ENCODE assay signal across 8 mouse cellular contexts in genomic region chr5:138194755-138195345, GRCm38 (mm10). TPM values are rescaled to one million over a fixed set of nuclear protein-coding genes. Genes with fewer than 3 reads are reported as not detected.
DNase-seq lines count a peak whose midpoint lies in the region; ATAC-seq and TF ChIP-seq lines count a peak whose summit lies in the region.

No protein-coding gene starts in this region.

- TF ChIP-seq CTCF in G1E (IDR thresholded peaks at IDR 0.05; ENCODE audit: low read depth, low read length): no peak

- peaks cover 20% of the 10 kb centered on the region for H3K4me1 ChIP-seq in G1E (ENCODE audit: insufficient read depth, low read depth, low read length)
- no peaks in the 10 kb centered on the region for H3K4me1 ChIP-seq in embryonic facial prominence, embryonic 12.5 days
- H3K4me1 ChIP-seq in limb, embryonic 10.5 days: peaks cover 13% of the 10 kb centered on the region
- peaks cover 6% of the 10 kb centered on the region; the same call in 1 of the 2 replicates for H3K4me1 ChIP-seq in stomach, embryonic 16.5 days (ENCODE audit: control insufficient read depth, insufficient read depth, low read length)

- 1% methylated on average over 29 of the region's 29 CpGs for WGBS in embryonic facial prominence, embryonic 12.5 days
- 5% methylated on average over 29 of the region's 29 CpGs for WGBS in limb, embryonic 10.5 days
- whole genome bisulfite sequencing in stomach, embryonic 16.5 days: 2% methylated on average over 29 of the region's 29 CpGs

- H3K27me3 ChIP-seq in G1E (ENCODE audit: insufficient read depth, low read length): peaks cover 7% of the 10 kb centered on the region; the same call in 1 of the 2 replicates
- no peaks in the 10 kb centered on the region for H3K27me3 ChIP-seq in embryonic facial prominence, embryonic 12.5 days
- H3K27me3 ChIP-seq in limb, embryonic 10.5 days (ENCODE audit: low read depth, poor library complexity, severe bottlenecking): no peaks in the 10 kb centered on the region
- H3K27me3 ChIP-seq in stomach, embryonic 16.5 days (ENCODE audit: control insufficient read depth, insufficient read depth, low read length): no peaks in the 10 kb centered on the region

- H3K9me3 ChIP-seq in G1E (replicated peaks): no peaks in the 10 kb centered on the region
- H3K9me3 ChIP-seq in embryonic facial prominence, embryonic 12.5 days: no peaks in the 10 kb centered on the region
- no peaks in the 10 kb centered on the region for H3K9me3 ChIP-seq in limb, embryonic 10.5 days (replicated peaks)
- H3K9me3 ChIP-seq in stomach, embryonic 16.5 days (replicated peaks; ENCODE audit: control insufficient read depth, low read length): no peaks in the 10 kb centered on the region

- H3K36me3 ChIP-seq in G1E (replicated peaks): peaks cover 40% of the 10 kb centered on the region
- peaks cover 28% of the 10 kb centered on the region for H3K36me3 ChIP-seq in embryonic facial prominence, embryonic 12.5 days
- H3K36me3 ChIP-seq in limb, embryonic 10.5 days: peaks cover 39% of the 10 kb centered on the region
- H3K36me3 ChIP-seq in stomach, embryonic 16.5 days (ENCODE audit: control insufficient read depth, insufficient read depth, low read length): no peaks in the 10 kb centered on the region

- intact Hi-C loops in heart, postnatal 14 days (cut with DNase I): no loop called here

- peak overlapping the region; percentile 83 for H3K4me3 ChIP-seq in G1E (ENCODE audit: low read depth, low read length)
- H3K4me3 ChIP-seq in embryonic facial prominence, embryonic 12.5 days: peak overlapping the region; percentile 68
- H3K4me3 ChIP-seq in limb, embryonic 10.5 days: peak overlapping the region; percentile 82
- H3K4me3 ChIP-seq in stomach, embryonic 16.5 days (replicated peaks; ENCODE audit: low read length): peak overlapping the region; percentile 80

- no peak for ATAC-seq in G1E (ENCODE audit: extremely low read depth, insufficient number of reproducible peaks, low FRiP score, poor library complexity, severe bottlenecking)
- peak; percentile 50 for ATAC-seq in embryonic facial prominence, embryonic 12.5 days (ENCODE audit: insufficient number of reproducible peaks, insufficient read depth, low FRiP score, low TSS enrichment)
- ATAC-seq in stomach, embryonic 16.5 days (ENCODE audit: insufficient read depth, low FRiP score): peak; percentile 65

- H3K4me2 ChIP-seq in embryonic facial prominence, embryonic 12.5 days (replicated peaks): peak overlapping the region; percentile 88
- H3K4me2 ChIP-seq in stomach, embryonic 16.5 days (ENCODE audit: low read depth, low read length): peak overlapping the region; percentile 98

- peak overlapping the region; percentile 89 for H3K9ac ChIP-seq in embryonic facial prominence, embryonic 12.5 days
- peak overlapping the region; percentile 89 for H3K9ac ChIP-seq in stomach, embryonic 16.5 days (ENCODE audit: low read length)

- peak overlapping the region; percentile 78 for H3K27ac ChIP-seq in embryonic facial prominence, embryonic 12.5 days
- peak overlapping the region; percentile 94 for H3K27ac ChIP-seq in limb, embryonic 10.5 days
- H3K27ac ChIP-seq in stomach, embryonic 16.5 days (ENCODE audit: low read length): peak overlapping the region; percentile 88

- peak; percentile 24 for DNase-seq in heart, adult 9 months (ENCODE audit: low spot score in 2 of 2)
- no peak for DNase-seq in heart, adult 8-10 months (ENCODE audit: low spot score)
- no peak for DNase-seq in G1E (ENCODE audit: low spot score)
- peak; percentile 31 to 36 for DNase-seq in heart, postnatal 14 days
- DNase-seq in limb, embryonic 10.5 days (ENCODE audit: low spot score): peak; percentile 69
- DNase-seq in mesoderm, embryonic 11.5 days (ENCODE audit: low read depth, low spot score): peak; percentile 39

RNA-seq across cellular contexts. Expression of gene Mblac1, which starts 0.7 kb away (rescaled TPM):
- total RNA-seq in heart, adult 8-10 months (2022): 1 to 10 TPM; 1.8 to 4.3 (median 2.4) TPM
- total RNA-seq in G1E (2014; fragmentation: Nextera tagmentation): 1.7 and 2.1 TPM in 2 replicates
- total RNA-seq in G1E (2017): 3.8 and 4.2 TPM in 2 replicates
- 2.5 TPM in 2 replicates for polyA plus RNA-seq in G1E (2012)
- 9.3 and 11.4 TPM in 2 replicates for polyA plus RNA-seq in embryonic facial prominence, embryonic 12.5 days (2016; fragmentation: Nextera tagmentation; extraction: Ambion mirVana)
- total RNA-seq in heart, postnatal 14 days (2021): 1 to 10 TPM; 2.7 to 3.2 TPM
- 6.6 and 9.5 TPM in 2 replicates for polyA plus RNA-seq in limb, embryonic 10.5 days (2016; fragmentation: Nextera tagmentation; extraction: Ambion mirVana)
- polyA plus RNA-seq in stomach, embryonic 16.5 days (2015; fragmentation: Nextera tagmentation; extraction: Ambion mirVana): 6.7 TPM in 2 replicates

RNA-seq across cellular contexts. Expression of gene Cnpy4, which starts 7.6 kb away (rescaled TPM):
- 1 to 10 TPM; 4.9 to 7.0 (median 5.9) TPM for total RNA-seq in heart, adult 8-10 months (2022)
- 10.7 and 20.2 TPM in 2 replicates for total RNA-seq in G1E (2014; fragmentation: Nextera tagmentation)
- total RNA-seq in G1E (2017): 31.1 and 31.5 TPM in 2 replicates
- polyA plus RNA-seq in G1E (2012): 1.0 and 1.3 TPM in 2 replicates
- 60.8 and 61.1 TPM in 2 replicates for polyA plus RNA-seq in embryonic facial prominence, embryonic 12.5 days (2016; fragmentation: Nextera tagmentation; extraction: Ambion mirVana)
- 1 to 10 TPM; 6.8 to 7.1 TPM for total RNA-seq in heart, postnatal 14 days (2021)
- 54.6 and 60.4 TPM in 2 replicates for polyA plus RNA-seq in limb, embryonic 10.5 days (2016; fragmentation: Nextera tagmentation; extraction: Ambion mirVana)
- 44.9 and 47.2 TPM in 2 replicates for polyA plus RNA-seq in stomach, embryonic 16.5 days (2015; fragmentation: Nextera tagmentation; extraction: Ambion mirVana)

RNA-seq across cellular contexts. Expression of gene Taf6, which starts 7.6 kb away (rescaled TPM):
- 10 to 100 TPM; 32.6 to 34.7 (median 34.2) TPM for total RNA-seq in heart, adult 8-10 months (2022)
- total RNA-seq in G1E (2014; fragmentation: Nextera tagmentation): 69.4 and 73.0 TPM in 2 replicates
- 45.7 and 48.8 TPM in 2 replicates for total RNA-seq in G1E (2017)
- polyA plus RNA-seq in G1E (2012): 33.2 and 34.8 TPM in 2 replicates
- polyA plus RNA-seq in embryonic facial prominence, embryonic 12.5 days (2016; fragmentation: Nextera tagmentation; extraction: Ambion mirVana): 112 and 117 TPM in 2 replicates
- 10 to 100 TPM; 25.3 to 28.4 TPM for total RNA-seq in heart, postnatal 14 days (2021)
- 133 and 145 TPM in 2 replicates for polyA plus RNA-seq in limb, embryonic 10.5 days (2016; fragmentation: Nextera tagmentation; extraction: Ambion mirVana)
- 73.7 and 74.9 TPM in 2 replicates for polyA plus RNA-seq in stomach, embryonic 16.5 days (2015; fragmentation: Nextera tagmentation; extraction: Ambion mirVana)

RNA-seq across cellular contexts. Expression of gene Mcm7, which starts 22.6 kb away (rescaled TPM):
- 10 to 100 TPM in 1 of 4 experiments, 1 to 10 TPM in 3; 7.2 to 11.5 (median 8.2) TPM for total RNA-seq in heart, adult 8-10 months (2022)
- 187 and 233 TPM in 2 replicates for total RNA-seq in G1E (2014; fragmentation: Nextera tagmentation)
- 347 and 390 TPM in 2 replicates for total RNA-seq in G1E (2017)
- 36.3 and 104 TPM in 2 replicates for polyA plus RNA-seq in G1E (2012)
- 239 and 243 TPM in 2 replicates for polyA plus RNA-seq in embryonic facial prominence, embryonic 12.5 days (2016; fragmentation: Nextera tagmentation; extraction: Ambion mirVana)
- 10 to 100 TPM; 13.0 to 19.2 TPM for total RNA-seq in heart, postnatal 14 days (2021)
- 384 and 399 TPM in 2 replicates for polyA plus RNA-seq in limb, embryonic 10.5 days (2016; fragmentation: Nextera tagmentation; extraction: Ambion mirVana)
- 132 and 136 TPM in 2 replicates for polyA plus RNA-seq in stomach, embryonic 16.5 days (2015; fragmentation: Nextera tagmentation; extraction: Ambion mirVana)

RNA-seq across cellular contexts. Expression of gene Ap4m1, which starts 23.0 kb away (rescaled TPM):
- total RNA-seq in heart, adult 8-10 months (2022): 10 to 100 TPM in 1 of 4 experiments, 1 to 10 TPM in 3; 6.0 to 11.3 (median 7.6) TPM
- 20.4 and 21.1 TPM in 2 replicates for total RNA-seq in G1E (2014; fragmentation: Nextera tagmentation)
- total RNA-seq in G1E (2017): 26.7 and 29.2 TPM in 2 replicates
- 12.7 and 22.6 TPM in 2 replicates for polyA plus RNA-seq in G1E (2012)
- polyA plus RNA-seq in embryonic facial prominence, embryonic 12.5 days (2016; fragmentation: Nextera tagmentation; extraction: Ambion mirVana): 30.1 and 32.4 TPM in 2 replicates
- total RNA-seq in heart, postnatal 14 days (2021): 10 to 100 TPM in 1 of 2 experiments, 1 to 10 TPM in 1; 9.2 to 10.9 TPM
- 26.4 and 32.0 TPM in 2 replicates for polyA plus RNA-seq in limb, embryonic 10.5 days (2016; fragmentation: Nextera tagmentation; extraction: Ambion mirVana)
- polyA plus RNA-seq in stomach, embryonic 16.5 days (2015; fragmentation: Nextera tagmentation; extraction: Ambion mirVana): 22.2 and 22.4 TPM in 2 replicates

Comparison
In these comparisons a context has a peak if more than half of its experiments do, and no peak if none do; other contexts are left out.
1. DNase-seq: peak in heart, adult 9 months (2 of 2), heart, postnatal 14 days (2 of 2), limb, embryonic 10.5 days (single experiment) and mesoderm, embryonic 11.5 days (single experiment); none in heart, adult 8-10 months (single experiment) and G1E (single experiment).
2. RNA of gene Cnpy4, which starts 7.6 kb away (polyA plus RNA-seq): 60.8 to 61.1 TPM in embryonic facial prominence, embryonic 12.5 days, 54.6 to 60.4 TPM in limb, embryonic 10.5 days and 44.9 to 47.2 TPM in stomach, embryonic 16.5 days; 1.0 to 1.3 TPM in G1E; every median in the first group is over 10 times any median in the second.
3. Peak in every context shown above with its lines, with median percentiles within 50 percentile points of each other: H3K4me3 ChIP-seq and H3K27ac ChIP-seq.